Mouse (Mus musculus) hindbrain, embryonic 11.5 days (tissue): ENCODE data around the gene Capn15. TPM values are rescaled to one million over a fixed set of nuclear protein-coding genes. Genes with fewer than 3 reads are reported as not detected.

Source experiments
- ATAC-seq: fragments of 200-750 bp; cut with Nextera tagmentation; 2 replicates; pipeline ENCODE4 v1.8.0; 2017; ENCODE audit warnings: mild to moderate bottlenecking, moderate TSS enrichment, moderate library complexity; ENCODE audit not compliant: low FRiP score
- DNase-seq: peaks from one replicate; pipeline ENCODE4 v3.0.0-alpha.2; 2015; ENCODE audit warnings: low spot score
- H3K27ac ChIP-seq: fragments of 300-500 bp; sonication (generic); 2 replicates; pipeline ENCODE4 v1.5.1; 2014; ENCODE audit warnings: mild to moderate bottlenecking, low read depth, low read length
- H3K27me3 ChIP-seq: fragments of 300-500 bp; sonication (generic); 2 replicates; pipeline ENCODE4 v1.6.1; 2014; ENCODE audit warnings: mild to moderate bottlenecking, low read length, moderate library complexity, mixed read lengths; ENCODE audit not compliant: control insufficient read depth, insufficient read depth
- H3K36me3 ChIP-seq: fragments of 300-500 bp; sonication (generic); 2 replicates; pipeline ENCODE4 v1.6.1; 2014; ENCODE audit warnings: mild to moderate bottlenecking, low read length, moderate library complexity, mixed read lengths; ENCODE audit not compliant: control insufficient read depth, insufficient read depth
- H3K4me1 ChIP-seq: fragments of 300-500 bp; sonication (generic); replicated peaks from 2 replicates; pipeline ENCODE4 v1.6.1; 2014; ENCODE audit warnings: low read length, mixed read lengths; ENCODE audit not compliant: control insufficient read depth, insufficient read depth
- H3K4me2 ChIP-seq: fragments of 300-500 bp; sonication (generic); replicated peaks from 2 replicates; pipeline ENCODE4 v1.6.1; 2014; ENCODE audit warnings: mild to moderate bottlenecking, low read depth, low read length
- H3K4me3 ChIP-seq: fragments of 300-500 bp; sonication (generic); 2 replicates; pipeline ENCODE4 v1.5.1; 2014; ENCODE audit warnings: low read depth, low read length
- H3K9ac ChIP-seq: fragments of 300-500 bp; sonication (generic); 2 replicates; pipeline ENCODE4 v1.6.1; 2014; ENCODE audit warnings: low read depth, low read length
- H3K9me3 ChIP-seq: fragments of 300-500 bp; sonication (generic); 2 replicates; pipeline ENCODE4 v1.6.1; 2016; ENCODE audit warnings: low read length; ENCODE audit not compliant: control insufficient read depth
- WGBS: fragments of 180-500 bp; shearing (Covaris S2); extraction: QIAGEN DNeasy Blood & Tissue Kit; methylation state at CpG from one replicate; pipeline ENCODE4 v1.1.7; 2014; 5-methylcytosine and 5-hydroxymethylcytosine counted together
- polyA plus RNA-seq: library from polyadenylated mRNA; unstranded; fragments of >200 nt; fragmentation: Nextera tagmentation; extraction: Ambion mirVana; gene quantifications from 2 replicates; pipeline ENCODE4 v1.2.1, GENCODE M21; 2014

The Capn15 gene
- polyA plus RNA-seq, 1 experiment from 2014 or later = 19.5 TPM

GRCm38 (mm10) chr17:25916931-25917647 is 68.5 kb downstream of the Capn15 start:
- 87% methylated on average over 8 of the region's 8 CpGs for WGBS
- Histone ChIP-seq H3K4me1 (peaks cover 10% of the 10 kb centered on the region), H3K27ac (no peak overlapping the region), H3K4me2 (no peak overlapping the region), H3K9me3 (no peaks in the 10 kb centered on the region), H3K27me3 (no peaks in the 10 kb centered on the region), H3K9ac (no peak overlapping the region), H3K4me3 (no peak overlapping the region), H3K36me3 (no peaks in the 10 kb centered on the region)
- DNase-seq (no peak), ATAC-seq (no peak)

GRCm38 (mm10) chr17:25914295-25914694 is 71.3 kb downstream of the Capn15 start:
- H3K4me1 ChIP-seq = peaks cover 8% of the 10 kb centered on the region
- ATAC-seq (no peak), DNase-seq (no peak)
- WGBS = 82% methylated on average over 4 of the region's 4 CpGs
- H3K4me2 ChIP-seq = no peak overlapping the region
- H3K27me3 ChIP-seq = no peaks in the 10 kb centered on the region
- H3K9ac ChIP-seq = no peak overlapping the region
- H3K36me3 ChIP-seq = no peaks in the 10 kb centered on the region
- no peak overlapping the region for H3K4me3 ChIP-seq
- no peak overlapping the region for H3K27ac ChIP-seq
- H3K9me3 ChIP-seq = no peaks in the 10 kb centered on the region

GRCm38 (mm10) chr17:25913877-25914275 is 71.7 kb downstream of the Capn15 start:
- H3K4me1 ChIP-seq = peaks cover 8% of the 10 kb centered on the region
- H3K9ac ChIP-seq = no peak overlapping the region
- H3K4me2 ChIP-seq = no peak overlapping the region
- 79% methylated on average over 1 of the region's 1 CpGs for WGBS
- H3K27me3 ChIP-seq = no peaks in the 10 kb centered on the region
- H3K36me3 ChIP-seq = no peaks in the 10 kb centered on the region
- no peaks in the 10 kb centered on the region for H3K9me3 ChIP-seq
- DNase-seq (no peak), ATAC-seq (no peak)
- H3K4me3 ChIP-seq = no peak overlapping the region
- no peak overlapping the region for H3K27ac ChIP-seq

- 91% methylated on average over 14 of the region's 14 CpGs for WGBS
- no peak overlapping the region for H3K4me3 ChIP-seq
- no peaks in the 10 kb centered on the region for H3K27me3 ChIP-seq
- H3K27ac ChIP-seq = no peak overlapping the region
- no peak for ATAC-seq
- H3K36me3 ChIP-seq = no peaks in the 10 kb centered on the region
- no peak for DNase-seq
- peaks cover 4% of the 10 kb centered on the region for H3K4me1 ChIP-seq
- no peaks in the 10 kb centered on the region for H3K9me3 ChIP-seq
- H3K9ac ChIP-seq = no peak overlapping the region
- H3K4me2 ChIP-seq = no peak overlapping the region
Measured at GRCm38 (mm10) chr17:25913186-25913876, 72.3 kb downstream of the Capn15 start.

- 95% methylated on average over 4 of the region's 4 CpGs for WGBS
- no peak overlapping the region for H3K27ac ChIP-seq
- ATAC-seq = no peak
- no peak for DNase-seq
- H3K4me1 ChIP-seq = no peaks in the 10 kb centered on the region
- no peaks in the 10 kb centered on the region for H3K36me3 ChIP-seq
- H3K4me3 ChIP-seq = no peak overlapping the region
- no peaks in the 10 kb centered on the region for H3K9me3 ChIP-seq
- no peak overlapping the region for H3K9ac ChIP-seq
- H3K27me3 ChIP-seq = no peaks in the 10 kb centered on the region
- H3K4me2 ChIP-seq = no peak overlapping the region
Measured at GRCm38 (mm10) chr17:25911816-25912215, 73.8 kb downstream of the Capn15 start.

Other genes starting within 250 kb of the Capn15 start
- gene Mslnl, start 249.8 kb downstream of the Capn15 start, polyA plus RNA-seq = not detected in 2 replicates
- 0.25 TPM in 1 of 2 replicates, not detected in the other for gene Msln, start 231.4 kb downstream of the Capn15 start, polyA plus RNA-seq
- 19.9 and 23.2 TPM in 2 replicates for gene Narfl, start 212.0 kb downstream of the Capn15 start, polyA plus RNA-seq
- 63.6 and 70.3 TPM in 2 replicates for gene Haghl, start 200.1 kb downstream of the Capn15 start, polyA plus RNA-seq
- gene Ccdc78, start 199.2 kb downstream of the Capn15 start, polyA plus RNA-seq = 0.42 TPM in 1 of 2 replicates, not detected in the other
- gene Fam173a, start 192.9 kb downstream of the Capn15 start, polyA plus RNA-seq = 64.8 and 70.9 TPM in 2 replicates
- 0.56 TPM in 1 of 2 replicates, not detected in the other for gene AC134908.4, start 190.1 kb downstream of the Capn15 start, polyA plus RNA-seq
- 16.9 and 24.1 TPM in 2 replicates for gene Metrn, start 188.7 kb downstream of the Capn15 start, polyA plus RNA-seq
- gene Fbxl16, start 176.7 kb downstream of the Capn15 start, polyA plus RNA-seq = 12.2 and 15.0 TPM in 2 replicates
- gene Wdr24, start 162.2 kb downstream of the Capn15 start, polyA plus RNA-seq = 22.0 and 23.5 TPM in 2 replicates
- gene Jmjd8, start 156.9 kb downstream of the Capn15 start, polyA plus RNA-seq = 46.3 and 54.0 TPM in 2 replicates
- 290 and 306 TPM in 2 replicates for gene Stub1, start 152.4 kb downstream of the Capn15 start, polyA plus RNA-seq
- 3.1 TPM in 2 replicates for gene Rhbdl1, start 148.5 kb downstream of the Capn15 start, polyA plus RNA-seq
- gene Gm20683, start 144.0 kb downstream of the Capn15 start, polyA plus RNA-seq = 1.3 and 1.7 TPM in 2 replicates
- gene Rhot2, start 140.9 kb downstream of the Capn15 start, polyA plus RNA-seq = 7.9 and 9.3 TPM in 2 replicates
- gene Wdr90, start 124.3 kb downstream of the Capn15 start, polyA plus RNA-seq = 13.4 and 14.3 TPM in 2 replicates
- gene Mcrip2, start 117.0 kb downstream of the Capn15 start, polyA plus RNA-seq = 7.0 and 8.3 TPM in 2 replicates
- gene Mettl26, start 110.7 kb downstream of the Capn15 start, polyA plus RNA-seq = 53.2 and 56.6 TPM in 2 replicates
- gene Wfikkn1, start 104.9 kb downstream of the Capn15 start, polyA plus RNA-seq = 0.71 and 1.3 TPM in 2 replicates
- gene Rab40c, start 66.1 kb downstream of the Capn15 start, polyA plus RNA-seq = 19.1 and 19.5 TPM in 2 replicates
- gene Pigq, start 40.9 kb downstream of the Capn15 start, polyA plus RNA-seq = 45.4 and 47.4 TPM in 2 replicates
- 0.15 and 0.27 TPM in 2 replicates for gene Nhlrc4, start 40.8 kb downstream of the Capn15 start, polyA plus RNA-seq
- 0.18 and 0.19 TPM in 2 replicates for gene A930017K11Rik, start 33.2 kb downstream of the Capn15 start, polyA plus RNA-seq
- 19.6 and 20.4 TPM in 2 replicates for gene Rab11fip3, start 83.8 kb upstream of the Capn15 start, polyA plus RNA-seq
- 20.4 and 24.7 TPM in 2 replicates for gene Decr2, start 104.5 kb upstream of the Capn15 start, polyA plus RNA-seq
- gene Nme4, start 109.8 kb upstream of the Capn15 start, polyA plus RNA-seq = 60.3 and 62.6 TPM in 2 replicates
- 1.0 and 1.1 TPM in 2 replicates for gene Tmem8, start 127.5 kb upstream of the Capn15 start, polyA plus RNA-seq
- 244 TPM in 2 replicates for gene Mrpl28, start 137.7 kb upstream of the Capn15 start, polyA plus RNA-seq
- gene Axin1, start 152.9 kb upstream of the Capn15 start, polyA plus RNA-seq = 8.6 and 12.4 TPM in 2 replicates
- 0.27 and 0.46 TPM in 2 replicates for gene Pdia2, start 213.3 kb upstream of the Capn15 start, polyA plus RNA-seq
- 1.0 and 2.6 TPM in 2 replicates for gene Rgs11, start 217.2 kb upstream of the Capn15 start, polyA plus RNA-seq
- gene Arhgdig, start 222.0 kb upstream of the Capn15 start, polyA plus RNA-seq = 9.9 and 10.0 TPM in 2 replicates